In the genomic region with DNA sequence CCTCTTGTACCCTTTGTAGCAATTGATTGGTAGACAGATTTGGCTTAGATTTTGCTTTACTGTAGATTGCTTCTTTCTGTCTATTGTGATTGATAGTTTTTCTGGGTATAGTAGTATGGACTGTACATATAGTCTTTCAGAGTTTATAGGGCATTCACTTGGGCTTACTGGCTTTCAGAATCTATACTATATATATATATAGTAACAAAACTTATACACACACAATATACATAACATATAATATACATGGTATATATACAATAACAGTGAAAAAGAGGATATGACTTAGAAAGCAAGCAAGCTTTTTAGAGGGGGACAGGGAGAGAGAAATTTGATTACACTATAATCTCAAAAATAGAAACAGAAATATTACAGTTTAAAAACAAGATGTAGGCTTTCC, we compare ENCODE assay signal across 32 mouse cellular contexts. TPM values are rescaled to one million over a fixed set of nuclear protein-coding genes. Genes with fewer than 3 reads are reported as not detected.
"Had no signal": no experiment of that assay in that cellular context is flagged by ENCODE, and none has a peak within 500 bp of the region (broad histone marks: within the 10 kb centered on the region; RNA-seq: fewer than 3 reads in every experiment).

A gene (plus strand): TSS at position 301 of the 400 bp plus-strand sequence.

- H3K36me3 ChIP-seq: embryonic facial prominence, embryonic 10.5 days; embryonic facial prominence, embryonic 12.5 days; embryonic facial prominence, embryonic 13.5 days; embryonic facial prominence, embryonic 15.5 days; forebrain, embryonic 10.5 days; forebrain, embryonic 12.5 days; forebrain, embryonic 15.5 days had no signal

- H3K27me3 ChIP-seq: embryonic facial prominence, embryonic 12.5 days; embryonic facial prominence, embryonic 13.5 days; embryonic facial prominence, embryonic 15.5 days; forebrain, embryonic 12.5 days; forebrain, embryonic 13.5 days; forebrain, embryonic 15.5 days had no signal

- H3K9me3 ChIP-seq: embryonic facial prominence, embryonic 12.5 days; embryonic facial prominence, embryonic 13.5 days; embryonic facial prominence, embryonic 15.5 days; forebrain, embryonic 10.5 days; forebrain, embryonic 15.5 days had no signal

- H3K4me1 ChIP-seq: embryonic facial prominence, embryonic 10.5 days; embryonic facial prominence, embryonic 12.5 days; embryonic facial prominence, embryonic 13.5 days; embryonic facial prominence, embryonic 15.5 days; forebrain, embryonic 10.5 days; forebrain, embryonic 12.5 days; forebrain, embryonic 13.5 days; forebrain, embryonic 15.5 days had no signal

- H3K4me3 ChIP-seq: embryonic facial prominence, embryonic 10.5 days; embryonic facial prominence, embryonic 12.5 days; embryonic facial prominence, embryonic 13.5 days; embryonic facial prominence, embryonic 15.5 days; erythroblast, embryonic 14.5 days; forebrain, embryonic 10.5 days; forebrain, embryonic 12.5 days; forebrain, embryonic 13.5 days; forebrain, embryonic 15.5 days; gastrocnemius, adult 2 months; heart, adult 2 months had no signal

- H3K9ac ChIP-seq: embryonic facial prominence, embryonic 12.5 days; embryonic facial prominence, embryonic 13.5 days; embryonic facial prominence, embryonic 15.5 days; forebrain, embryonic 12.5 days; forebrain, embryonic 13.5 days; forebrain, embryonic 15.5 days; forebrain, postnatal 0 days had no signal

- H3K27ac ChIP-seq: embryonic facial prominence, embryonic 10.5 days; embryonic facial prominence, embryonic 12.5 days; embryonic facial prominence, embryonic 13.5 days; embryonic facial prominence, embryonic 15.5 days; forebrain, embryonic 10.5 days; forebrain, embryonic 12.5 days; forebrain, embryonic 13.5 days; forebrain, embryonic 15.5 days; gastrocnemius, adult 2 months; heart, adult 2 months had no signal

- DNase-seq: cerebellum, adult 9-10 months; cerebellum, adult 9-11 months; cerebellum, postnatal 10 days; cerebellum, postnatal 14 days; cerebellum, postnatal 25 days; cerebellum, postnatal 36 days; embryo, embryonic 11 days; forebrain, postnatal 0 days; gastrocnemius, adult 2 months; gastrocnemius, postnatal 10 days; gastrocnemius, postnatal 14 days; gastrocnemius, postnatal 25 days; gastrocnemius, postnatal 36 days; heart, adult 18-20 months; heart, adult 2 months had no signal

RNA-seq across cellular contexts. Expression of the gene that starts here (rescaled TPM):
- polyA plus RNA-seq: cortical plate, adult 2 months; embryonic facial prominence, embryonic 10.5 days; embryonic facial prominence, embryonic 11.5 days; embryonic facial prominence, embryonic 12.5 days; embryonic facial prominence, embryonic 13.5 days; embryonic facial prominence, embryonic 14.5 days; embryonic facial prominence, embryonic 15.5 days; erythroblast, embryonic 14.5 days; forebrain, embryonic 10.5 days; forebrain, embryonic 11.5 days; forebrain, embryonic 12.5 days; forebrain, embryonic 13.5 days; forebrain, embryonic 14.5 days; forebrain, embryonic 15.5 days; forebrain, embryonic 16.5 days; forebrain, postnatal 0 days; frontal cortex, adult 2 months; gonadal fat pad, adult 2 months; heart, adult 2 months had no signal
